Mouse (Mus musculus) thymus, adult 2 months (tissue): ENCODE data around the gene Adprm.

Source experiments
- CTCF ChIP-seq: fragments of 200-500 bp; IDR thresholded peaks from 2 replicates; pipeline ENCODE4 v1.5.1; 2012; ENCODE audit warnings: mild to moderate bottlenecking, control low read depth, low read length, moderate library complexity, borderline replicate concordance; ENCODE audit not compliant: control insufficient read depth, poor library complexity, insufficient read depth; ENCODE audit errors: extremely low read depth
- POLR2A ChIP-seq: fragments of 200-500 bp; IDR thresholded peaks from 2 replicates; pipeline ENCODE4 v1.6.1; 2012; ENCODE audit warnings: mild to moderate bottlenecking, low read length, control low read depth, moderate library complexity; ENCODE audit not compliant: control insufficient read depth, poor library complexity, insufficient read depth; ENCODE audit errors: extremely low read depth

GRCm38 (mm10) chr11:67052321-67052952 lies at the start of gene Adprm, which contains the start of gene Sco1:
- TF ChIP-seq CTCF (peak; percentile 52; the same call in 1 of the 2 replicates), POLR2A (peak; percentile 71; the same call in 1 of the 2 replicates)
